Mouse (Mus musculus) myocyte (in vitro differentiated cells): ENCODE results near the gene Msh2. TPM values are rescaled to one million over a fixed set of nuclear protein-coding genes. Genes with fewer than 3 reads are reported as not detected.
"Not testable (repeated sequence)": the region's sequence is repeated elsewhere in the genome, so short reads cannot be mapped to it uniquely, and the experiment has no call there.

ENCODE experiments used
- H3K27me3 ChIP-seq: one replicate; pipeline ENCODE4 v1.6.1; 2011; ENCODE audit not compliant: control insufficient read depth, insufficient read depth, insufficient read length
- H3K36me3 ChIP-seq: one replicate; pipeline ENCODE4 v1.6.1; 2011; ENCODE audit not compliant: control insufficient read depth, insufficient read depth
- H3K4me2 ChIP-seq: one replicate; pipeline ENCODE4 v1.6.1; 2011; ENCODE audit warnings: low read depth, control low read depth
- H3K4me3 ChIP-seq: one replicate; pipeline ENCODE4 v1.5.1; 2011; ENCODE audit warnings: mild to moderate bottlenecking, control low read depth, moderate library complexity
- H3K79me2 ChIP-seq: one replicate; pipeline ENCODE4 v1.6.1; 2011; ENCODE audit not compliant: control insufficient read depth, insufficient read depth
- H3ac ChIP-seq: one replicate; pipeline ENCODE4 v1.6.1; 2011; ENCODE audit not compliant: control insufficient read depth, insufficient read length
- CEBPB ChIP-seq: IDR thresholded peaks from 2 replicates; pipeline ENCODE4 v1.6.1; 2011; ENCODE audit warnings: mild to moderate bottlenecking, moderate library complexity; ENCODE audit not compliant: poor library complexity, insufficient read depth, severe bottlenecking
- E2F4 ChIP-seq: IDR thresholded peaks from one replicate; pipeline ENCODE4 v1.6.1; 2011; ENCODE audit warnings: mild to moderate bottlenecking, control low read depth, moderate library complexity; ENCODE audit not compliant: insufficient read depth
- MAX ChIP-seq: IDR thresholded peaks from one replicate; pipeline ENCODE4 v1.6.1; 2011; ENCODE audit warnings: low read depth, mild to moderate bottlenecking, control low read depth
- MYOD1 ChIP-seq, 3 experiments: IDR thresholded peaks; one replicate each; pipeline ENCODE4 v1.6.1; 2011; ENCODE audit warnings: control low read depth in 2 of 3, low read depth in 2 of 3, mild to moderate bottlenecking in 2 of 3, moderate library complexity in 1 of 3; ENCODE audit not compliant: insufficient read length in 2 of 3, control insufficient read depth in 1 of 3
- MYOG ChIP-seq, 3 experiments: IDR thresholded peaks; one replicate each; pipeline ENCODE4 v1.6.1; 2011; ENCODE audit warnings: control low read depth in 2 of 3, low read depth in 2 of 3, mild to moderate bottlenecking in 2 of 3; ENCODE audit not compliant: insufficient read length in 2 of 3, control insufficient read depth in 1 of 3, insufficient read depth in 1 of 3
- POLR2A ChIP-seq: IDR thresholded peaks from one replicate; pipeline ENCODE4 v1.6.1; 2011; ENCODE audit warnings: low read depth, mild to moderate bottlenecking, control low read depth, moderate library complexity; ENCODE audit not compliant: insufficient read length
- POLR2AphosphoS2 ChIP-seq: IDR thresholded peaks from one replicate; pipeline ENCODE4 v1.6.1; 2011; ENCODE audit warnings: low read depth, control low read depth; ENCODE audit not compliant: insufficient read length
- REST ChIP-seq: IDR thresholded peaks from one replicate; pipeline ENCODE4 v1.6.1; 2011; ENCODE audit warnings: mild to moderate bottlenecking, control low read depth, moderate library complexity; ENCODE audit not compliant: insufficient read depth, insufficient read length
- SRF ChIP-seq: IDR thresholded peaks from one replicate; pipeline ENCODE4 v1.6.1; 2011; ENCODE audit warnings: low read depth; ENCODE audit not compliant: control insufficient read depth, insufficient read length
- TCF12 ChIP-seq: IDR thresholded peaks from one replicate; pipeline ENCODE4 v1.6.1; 2011; ENCODE audit warnings: mild to moderate bottlenecking, control low read depth; ENCODE audit not compliant: poor library complexity, insufficient read depth, severe bottlenecking
- TCF3 ChIP-seq: IDR thresholded peaks from one replicate; pipeline ENCODE4 v1.6.1; 2011; ENCODE audit warnings: low read depth, control low read depth; ENCODE audit not compliant: insufficient read length
- USF1 ChIP-seq: IDR thresholded peaks from one replicate; pipeline ENCODE4 v1.6.1; 2011; ENCODE audit warnings: low read depth, mild to moderate bottlenecking, control low read depth, moderate library complexity
- polyA plus RNA-seq: library from polyadenylated mRNA; unstranded; fragments of >200 nt; fragmentation: generic; extraction: Trizol; gene quantifications from one replicate; pipeline ENCODE4 v1.2.1, GENCODE M21; 2012; ENCODE audit warnings: missing spikeins

Gene Msh2
- polyA plus RNA-seq, 1 experiment = 4.6 TPM

- no peak overlapping the region for H3K4me3 ChIP-seq
- H3K36me3 ChIP-seq = no peaks in the 10 kb centered on the region
- H3ac ChIP-seq = no peak overlapping the region
- no peak overlapping the region for H3K4me2 ChIP-seq
- TF ChIP-seq TCF12 (no peak), MYOD1 (IDR thresholded peaks at IDR 0.05; ENCODE audit: control insufficient read depth in 1 of 3, insufficient read length in 2 of 3, low read depth in 2 of 3) (no peak), POLR2A (no peak), SRF (no peak), MYOG (IDR thresholded peaks at IDR 0.05; ENCODE audit: control insufficient read depth in 1 of 3, insufficient read depth in 1 of 3, insufficient read length in 2 of 3, low read depth in 2 of 3) (no peak), E2F4 (no peak), REST (no peak), USF1 (no peak)
- H3K27me3 ChIP-seq = peaks cover 7% of the 10 kb centered on the region
- no peaks in the 10 kb centered on the region for H3K79me2 ChIP-seq
Measured at GRCm38 (mm10) chr17:87639242-87639641, 32.9 kb upstream of the Msh2 start.

GRCm38 (mm10) chr17:87640272-87640671 lies 31.9 kb upstream of the Msh2 start:
- no peak overlapping the region for H3K4me2 ChIP-seq
- no peak overlapping the region for H3K4me3 ChIP-seq
- no peak overlapping the region for H3ac ChIP-seq
- no peak for TF ChIP-seq MAX
- no peak for TF ChIP-seq MYOG (IDR thresholded peaks at IDR 0.05; ENCODE audit: control insufficient read depth in 1 of 3, insufficient read depth in 1 of 3, insufficient read length in 2 of 3, low read depth in 2 of 3)
- TF ChIP-seq E2F4 = no peak
- no peak for TF ChIP-seq TCF12
- TF ChIP-seq POLR2AphosphoS2 = no peak
- TF ChIP-seq USF1 = no peak
- H3K27me3 ChIP-seq = peaks cover 7% of the 10 kb centered on the region
- H3K36me3 ChIP-seq = no peaks in the 10 kb centered on the region
- H3K79me2 ChIP-seq = no peaks in the 10 kb centered on the region

GRCm38 (mm10) chr17:87641006-87641405 lies 31.1 kb upstream of the Msh2 start:
- Histone ChIP-seq H3K36me3 (no peaks in the 10 kb centered on the region), H3K4me2 (no peak overlapping the region), H3ac (no peak overlapping the region), H3K27me3 (peaks cover 7% of the 10 kb centered on the region), H3K79me2 (no peaks in the 10 kb centered on the region), H3K4me3 (no peak overlapping the region)
- no peak for TF ChIP-seq MYOG (IDR thresholded peaks at IDR 0.05; ENCODE audit: control insufficient read depth in 1 of 3, insufficient read depth in 1 of 3, insufficient read length in 2 of 3, low read depth in 2 of 3)
- TF ChIP-seq USF1 = no peak
- TF ChIP-seq POLR2AphosphoS2 = no peak
- TF ChIP-seq TCF12 = no peak
- no peak for TF ChIP-seq MYOD1 (IDR thresholded peaks at IDR 0.05; ENCODE audit: control insufficient read depth in 1 of 3, insufficient read length in 2 of 3, low read depth in 2 of 3)
- TF ChIP-seq SRF = no peak
- no peak for TF ChIP-seq REST
- no peak for TF ChIP-seq TCF3
- TF ChIP-seq CEBPB = no peak
- no peak for TF ChIP-seq MAX
- no peak for TF ChIP-seq E2F4
- no peak for TF ChIP-seq POLR2A

GRCm38 (mm10) chr17:87642744-87643143 lies 29.4 kb upstream of the Msh2 start:
- TF ChIP-seq CEBPB = no peak
- H3ac ChIP-seq = no peak overlapping the region
- no peak overlapping the region for H3K4me2 ChIP-seq
- H3K27me3 ChIP-seq = no peaks in the 10 kb centered on the region
- no peaks in the 10 kb centered on the region for H3K36me3 ChIP-seq
- no peak overlapping the region for H3K4me3 ChIP-seq
- no peaks in the 10 kb centered on the region for H3K79me2 ChIP-seq

GRCm38 (mm10) chr17:87655616-87656015 lies 16.5 kb upstream of the Msh2 start:
- H3K79me2 ChIP-seq, H3ac ChIP-seq, H3K4me2 ChIP-seq, H3K27me3 ChIP-seq, H3K4me3 ChIP-seq, H3K36me3 ChIP-seq: not testable (repeated sequence)

GRCm38 (mm10) chr17:87661958-87662573 lies 10.1 kb upstream of the Msh2 start:
- H3K27me3 ChIP-seq, H3ac ChIP-seq, H3K36me3 ChIP-seq, H3K79me2 ChIP-seq, H3K4me3 ChIP-seq: not testable (repeated sequence)
- peak overlapping the region; percentile 18 for H3K4me2 ChIP-seq
